Mouse (Mus musculus) G1E (cell line): Measurements from ENCODE around the gene Acap1.

Experiments used
- CTCF ChIP-seq: IDR thresholded peaks from 2 replicates; pipeline ENCODE4 v1.5.1; 2012; ENCODE audit warnings: low read depth, low read length, inconsistent platforms, mixed read lengths
- GATA1 ChIP-seq: IDR thresholded peaks from 2 replicates; pipeline ENCODE4 v1.6.1; 2012; ENCODE audit warnings: borderline replicate concordance, low read length, inconsistent platforms, mixed read lengths
- GATA2 ChIP-seq: IDR thresholded peaks from 2 replicates; pipeline ENCODE4 v1.6.1; 2012; ENCODE audit warnings: low read depth, low read length, inconsistent platforms, borderline replicate concordance
- POLR2AphosphoS5 ChIP-seq: IDR thresholded peaks from 2 replicates; pipeline ENCODE4 v1.6.1; 2012; ENCODE audit warnings: low read depth, low read length, inconsistent platforms; ENCODE audit not compliant: insufficient replicate concordance

GRCm38 (mm10) chr11:69886907-69887635 is 8.3 kb downstream of the Acap1 start:
- TF ChIP-seq CTCF (no peak), GATA1 (no peak), GATA2 (no peak), POLR2AphosphoS5 (no peak)
